Mouse (Mus musculus) midbrain, embryonic 13.5 days (tissue): ENCODE data around the gene Gm7579. TPM values are rescaled to one million over a fixed set of nuclear protein-coding genes. Genes with fewer than 3 reads are reported as not detected.
"Not testable (repeated sequence)": the region's sequence is repeated elsewhere in the genome, so short reads cannot be mapped to it uniquely, and the experiment has no call there.

Experiments used
- ATAC-seq: fragments of 200-750 bp; cut with Nextera tagmentation; 2 replicates; pipeline ENCODE4 v1.8.0; 2017; ENCODE audit warnings: mild to moderate bottlenecking, moderate TSS enrichment, moderate library complexity
- H3K27ac ChIP-seq: fragments of 300-500 bp; sonication (generic); 2 replicates; pipeline ENCODE4 v1.5.1; 2015; ENCODE audit warnings: inconsistent platforms, mild to moderate bottlenecking, moderate library complexity
- H3K27me3 ChIP-seq: fragments of 300-500 bp; sonication (generic); 2 replicates; pipeline ENCODE4 v1.6.1; 2015; ENCODE audit warnings: mild to moderate bottlenecking, inconsistent platforms
- H3K36me3 ChIP-seq: fragments of 300-500 bp; sonication (generic); 2 replicates; pipeline ENCODE4 v1.6.1; 2015; ENCODE audit warnings: mild to moderate bottlenecking, inconsistent platforms
- H3K4me1 ChIP-seq: fragments of 300-500 bp; sonication (generic); replicated peaks from 2 replicates; pipeline ENCODE4 v1.6.1; 2015; ENCODE audit warnings: inconsistent platforms
- H3K4me2 ChIP-seq: fragments of 300-500 bp; sonication (generic); replicated peaks from 2 replicates; pipeline ENCODE4 v1.6.1; 2015; ENCODE audit warnings: moderate library complexity, mild to moderate bottlenecking, inconsistent platforms
- H3K4me3 ChIP-seq: fragments of 300-500 bp; sonication (generic); replicated peaks from 2 replicates; pipeline ENCODE4 v1.5.1; 2015; ENCODE audit warnings: mild to moderate bottlenecking, inconsistent platforms
- H3K9ac ChIP-seq: fragments of 300-500 bp; sonication (generic); replicated peaks from 2 replicates; pipeline ENCODE4 v1.6.1; 2015; ENCODE audit warnings: mild to moderate bottlenecking, inconsistent platforms
- H3K9me3 ChIP-seq: fragments of 300-500 bp; sonication (generic); 2 replicates; pipeline ENCODE4 v1.6.1; 2016; ENCODE audit warnings: mild to moderate bottlenecking, inconsistent platforms
- WGBS: fragments of 180-500 bp; shearing (Covaris S2); methylation state at CpG from one replicate; pipeline ENCODE4 v1.1.7; 2015; 5-methylcytosine and 5-hydroxymethylcytosine counted together
- polyA plus RNA-seq: library from polyadenylated mRNA; unstranded; fragments of >200 nt; fragmentation: Nextera tagmentation; extraction: Ambion mirVana; gene quantifications from 2 replicates; pipeline ENCODE4 v1.2.1, GENCODE M21; 2015

Gene Gm7579
- not detected in 2 replicates for polyA plus RNA-seq

DNA sequence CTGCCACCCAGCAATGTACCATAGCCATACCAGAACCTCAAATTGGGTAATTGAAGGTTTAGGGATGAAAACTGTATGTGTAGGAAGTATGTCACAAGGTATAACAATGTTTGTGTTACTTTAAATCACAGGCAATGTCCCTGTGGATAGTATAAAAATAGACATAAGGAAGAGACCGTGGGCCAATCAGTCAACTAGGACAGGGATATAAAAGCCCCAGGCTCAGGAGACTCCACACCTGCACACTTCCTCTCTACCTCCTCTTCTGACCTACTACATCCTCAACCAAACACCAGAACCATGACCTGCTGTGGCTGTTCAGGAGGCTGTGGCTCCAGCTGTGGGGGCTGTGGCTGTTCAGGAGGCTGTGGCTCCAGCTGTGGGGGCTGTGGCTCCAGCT lies at the start of gene Gm7579:
Gene Gm7579 (plus strand): TSS at position 301 of the 400 bp plus-strand sequence.
- 71% methylated on average over 1 of the region's 1 CpGs for WGBS
- no peaks in the 10 kb centered on the region for H3K27me3 ChIP-seq
- H3K4me3 ChIP-seq: no peak within 1 kb of the TSS
- no peaks in the 10 kb centered on the region for H3K9me3 ChIP-seq
- no peak within 1 kb of the TSS for H3K27ac ChIP-seq
- H3K9ac ChIP-seq: no peak within 1 kb of the TSS
- no peak for ATAC-seq
- no peaks in the 10 kb centered on the region for H3K4me1 ChIP-seq
- no peak within 1 kb of the TSS for H3K4me2 ChIP-seq
- H3K36me3 ChIP-seq: no peaks in the 10 kb centered on the region

DNA sequence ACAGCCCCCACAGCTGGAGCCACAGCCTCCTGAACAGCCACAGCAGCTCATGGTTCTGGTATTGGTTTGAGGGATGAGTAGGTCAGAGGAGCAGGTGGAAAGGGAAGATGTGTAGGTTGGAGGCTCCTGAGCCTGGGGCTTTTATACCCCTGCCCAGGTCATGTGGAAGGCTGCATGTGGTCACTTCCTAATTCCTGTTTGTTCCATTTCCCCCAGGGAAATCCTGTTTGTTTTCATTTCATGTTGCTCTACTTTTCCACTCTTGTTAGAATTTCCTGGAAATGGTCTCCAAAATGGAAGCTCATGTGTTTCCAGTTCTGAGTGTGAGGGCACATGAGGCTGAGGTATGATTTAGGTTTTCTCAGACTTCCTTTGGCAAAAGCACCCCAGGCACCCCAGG lies 46.0 kb upstream of the Gm7579 start, which contains the start of gene Gm4553:
Gene Gm4553 (minus strand): TSS at position 101 of the 400 bp plus-strand sequence.
- not testable (repeated sequence) for H3K27ac ChIP-seq, H3K9me3 ChIP-seq, H3K9ac ChIP-seq, H3K4me3 ChIP-seq, H3K4me1 ChIP-seq, ATAC-seq, H3K36me3 ChIP-seq, H3K4me2 ChIP-seq, H3K27me3 ChIP-seq

DNA sequence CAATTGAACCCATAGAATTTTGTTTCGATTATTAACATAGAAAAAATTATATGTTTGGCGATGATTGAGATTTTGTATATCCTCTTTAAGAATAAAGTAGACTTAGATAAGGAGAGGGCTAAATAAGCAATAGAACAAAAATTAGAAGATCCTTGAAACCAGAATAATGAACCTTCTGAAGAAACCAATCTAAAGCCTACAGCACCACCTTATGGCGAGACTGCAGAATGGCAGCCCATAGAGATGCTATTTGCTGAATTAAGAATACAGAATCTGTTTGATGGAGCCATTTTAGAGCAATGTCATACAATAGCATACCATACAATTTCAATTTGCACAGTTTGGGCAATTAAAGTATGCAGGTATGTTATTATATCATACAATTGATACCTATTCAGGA lies 41.8 kb upstream of the Gm7579 start:
- Histone ChIP-seq H3K9ac (no peak overlapping the region), H3K36me3 (no peaks in the 10 kb centered on the region), H3K27me3 (no peaks in the 10 kb centered on the region), H3K27ac (no peak overlapping the region), H3K9me3 (no peaks in the 10 kb centered on the region), H3K4me1 (no peaks in the 10 kb centered on the region), H3K4me3 (no peak overlapping the region), H3K4me2 (no peak overlapping the region)
- WGBS: 48% methylated on average over 3 of the region's 3 CpGs
- no peak for ATAC-seq

DNA sequence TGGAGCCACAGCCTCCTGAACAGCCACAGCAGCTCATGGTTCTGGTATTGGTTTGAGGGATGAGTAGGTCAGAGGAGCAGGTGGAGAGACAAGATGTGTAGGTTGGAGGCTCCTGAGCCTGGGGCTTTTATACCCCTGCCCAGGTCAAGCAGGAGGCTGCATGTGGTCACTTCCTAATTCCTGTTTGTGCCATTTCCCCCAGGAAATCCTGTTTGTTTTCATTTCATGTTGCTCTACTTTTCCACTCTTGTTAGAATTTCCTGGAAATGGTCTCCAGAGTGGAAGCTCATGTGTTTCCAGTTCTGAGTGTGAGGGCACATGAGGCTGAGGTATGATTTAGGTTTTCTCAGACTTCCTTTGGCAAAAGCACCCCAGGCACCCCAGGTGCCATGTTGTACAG lies 35.8 kb upstream of the Gm7579 start, which contains the start of gene Krtap5-2:
Gene Krtap5-2 (minus strand): TSS at position 101 of the 400 bp plus-strand sequence.
- not testable (repeated sequence) for ATAC-seq, H3K4me1 ChIP-seq, H3K27ac ChIP-seq, H3K4me3 ChIP-seq, H3K4me2 ChIP-seq, H3K9me3 ChIP-seq, H3K9ac ChIP-seq, H3K36me3 ChIP-seq, H3K27me3 ChIP-seq

DNA sequence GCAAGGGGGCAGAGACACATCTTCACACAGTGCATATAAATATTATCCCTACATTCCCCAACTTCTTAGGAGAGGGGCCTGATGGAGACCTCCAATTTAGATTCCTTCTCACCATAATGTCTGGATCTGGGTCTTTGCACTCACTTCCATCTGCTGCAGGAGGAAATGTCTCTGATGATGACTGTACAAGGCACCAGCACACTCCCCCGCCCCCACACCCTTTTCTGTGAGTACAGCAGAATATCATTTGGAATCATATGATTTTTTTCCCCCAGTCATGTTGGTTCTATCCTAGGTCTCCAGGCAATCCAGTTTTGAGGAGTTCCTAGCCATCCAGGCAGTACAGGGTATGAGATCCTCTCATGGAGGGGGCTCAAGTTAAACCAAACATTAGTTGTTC lies 33.0 kb upstream of the Gm7579 start:
- Histone ChIP-seq H3K36me3 (no peaks in the 10 kb centered on the region), H3K9ac (no peak overlapping the region), H3K4me3 (no peak overlapping the region), H3K4me2 (no peak overlapping the region), H3K4me1 (no peaks in the 10 kb centered on the region), H3K9me3 (no peaks in the 10 kb centered on the region), H3K27ac (no peak overlapping the region), H3K27me3 (no peaks in the 10 kb centered on the region)
- WGBS: 89% methylated on average over 1 of the region's 1 CpGs
- no peak for ATAC-seq

DNA sequence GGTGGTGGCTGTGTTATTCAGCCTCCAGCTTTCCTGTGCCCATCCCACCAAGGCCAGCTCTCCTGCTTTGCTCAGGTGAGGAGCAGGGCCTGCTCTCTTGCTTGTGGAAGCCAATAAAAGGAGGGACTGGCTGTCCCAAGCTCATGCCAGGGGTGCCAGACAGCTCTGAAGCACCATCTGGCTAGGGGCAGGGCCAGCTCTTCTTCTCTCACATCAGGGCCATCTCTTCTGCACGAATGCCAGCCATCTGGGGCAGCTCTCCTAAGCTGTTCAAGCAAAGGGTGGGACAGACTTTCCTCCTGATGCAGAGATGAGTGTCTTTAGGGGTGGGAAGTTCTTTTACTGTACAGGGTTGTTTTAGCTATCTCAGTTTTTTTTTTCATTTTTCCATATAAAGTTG lies 30.6 kb upstream of the Gm7579 start:
- H3K36me3 ChIP-seq: no peaks in the 10 kb centered on the region
- no peak overlapping the region for H3K4me2 ChIP-seq
- H3K9ac ChIP-seq: no peak overlapping the region
- no peak for ATAC-seq
- no peaks in the 10 kb centered on the region for H3K4me1 ChIP-seq
- H3K27me3 ChIP-seq: no peaks in the 10 kb centered on the region
- no peaks in the 10 kb centered on the region for H3K9me3 ChIP-seq
- no peak overlapping the region for H3K4me3 ChIP-seq
- H3K27ac ChIP-seq: no peak overlapping the region
- WGBS: 58% methylated on average over 1 of the region's 1 CpGs

DNA sequence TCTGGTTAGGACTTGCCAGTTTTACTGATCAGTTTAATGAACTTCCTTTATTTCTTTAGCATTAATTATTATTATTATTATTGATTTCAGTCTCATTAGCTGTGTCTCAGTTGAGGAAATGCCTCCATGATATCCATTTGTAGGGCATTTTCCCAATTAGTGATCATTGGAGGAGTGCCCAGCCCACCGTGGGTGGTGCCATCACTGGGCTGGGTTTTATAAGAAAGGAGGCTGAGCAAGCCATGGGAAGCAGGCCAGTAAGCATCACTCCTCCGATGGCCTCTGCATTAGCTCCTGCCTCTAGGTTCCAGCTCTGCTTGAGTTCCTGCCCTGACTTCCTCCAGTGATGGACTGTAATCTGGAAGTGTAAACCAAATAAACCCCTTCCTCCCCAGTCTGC lies 23.5 kb upstream of the Gm7579 start:
- Histone ChIP-seq H3K36me3 (no peaks in the 10 kb centered on the region), H3K4me3 (no peak overlapping the region), H3K4me2 (no peak overlapping the region), H3K4me1 (no peaks in the 10 kb centered on the region), H3K9ac (no peak overlapping the region), H3K27me3 (no peaks in the 10 kb centered on the region), H3K27ac (no peak overlapping the region), H3K9me3 (no peaks in the 10 kb centered on the region)
- WGBS: 76% methylated on average over 2 of the region's 2 CpGs
- ATAC-seq: no peak

DNA sequence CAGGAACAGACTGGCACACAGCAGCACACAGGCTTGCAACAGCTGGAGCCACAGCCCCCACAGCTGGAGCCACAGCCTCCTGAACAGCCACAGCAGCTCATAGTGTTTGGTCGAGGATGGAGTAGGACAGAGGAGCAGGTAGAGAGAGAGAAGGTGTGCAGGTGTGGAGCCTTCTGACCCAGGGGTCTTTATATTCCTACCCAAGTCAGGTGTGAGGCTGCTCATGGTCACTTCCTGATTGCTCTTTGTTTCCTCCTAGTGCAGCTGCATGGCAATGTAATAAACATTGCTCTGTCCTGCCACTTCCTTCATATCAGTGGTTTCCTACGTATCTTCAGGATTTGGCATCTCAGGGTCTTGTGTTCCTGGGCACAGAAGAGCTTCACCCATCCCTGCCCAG lies 21.4 kb upstream of the Gm7579 start, which contains the start of gene Gm10153:
Gene Gm10153 (minus strand): TSS at position 101 of the 400 bp plus-strand sequence.
- Histone ChIP-seq H3K4me1 (no peaks in the 10 kb centered on the region), H3K9me3 (no peaks in the 10 kb centered on the region), H3K9ac (no peak within 1 kb of the TSS), H3K27ac (no peak within 1 kb of the TSS), H3K4me3 (no peak within 1 kb of the TSS), H3K36me3 (no peaks in the 10 kb centered on the region), H3K4me2 (no peak within 1 kb of the TSS), H3K27me3 (no peaks in the 10 kb centered on the region)
- ATAC-seq: no peak
- 59% methylated on average over 2 of the region's 2 CpGs for WGBS

DNA sequence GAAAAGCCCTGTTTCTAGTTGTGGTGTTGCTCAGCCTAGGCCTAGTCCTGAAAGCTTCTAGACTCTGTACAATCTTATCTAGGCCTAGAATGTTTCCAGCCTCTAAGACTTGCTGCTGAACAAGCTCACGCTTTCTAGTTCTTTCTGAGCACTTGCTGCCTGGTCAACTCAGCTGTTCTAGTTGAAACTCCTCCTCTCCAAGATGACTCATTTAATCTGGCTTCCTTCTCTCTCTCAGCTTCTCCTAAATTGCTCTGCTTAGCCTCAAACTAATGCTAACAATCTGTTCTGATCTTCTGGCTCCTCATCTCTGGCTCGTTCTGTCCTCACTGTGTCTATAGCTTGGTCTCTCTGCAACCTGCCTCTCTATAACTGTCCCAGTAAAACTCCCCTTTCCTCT lies 12.9 kb upstream of the Gm7579 start:
- Histone ChIP-seq H3K9ac (no peak overlapping the region), H3K27ac (no peak overlapping the region), H3K9me3 (no peaks in the 10 kb centered on the region), H3K36me3 (no peaks in the 10 kb centered on the region), H3K4me2 (no peak overlapping the region), H3K4me1 (no peaks in the 10 kb centered on the region), H3K27me3 (peaks cover 3% of the 10 kb centered on the region; the same call in 1 of the 2 replicates), H3K4me3 (no peak overlapping the region)
- 90% methylated on average over 2 of the region's 2 CpGs for WGBS
- ATAC-seq: no peak

DNA sequence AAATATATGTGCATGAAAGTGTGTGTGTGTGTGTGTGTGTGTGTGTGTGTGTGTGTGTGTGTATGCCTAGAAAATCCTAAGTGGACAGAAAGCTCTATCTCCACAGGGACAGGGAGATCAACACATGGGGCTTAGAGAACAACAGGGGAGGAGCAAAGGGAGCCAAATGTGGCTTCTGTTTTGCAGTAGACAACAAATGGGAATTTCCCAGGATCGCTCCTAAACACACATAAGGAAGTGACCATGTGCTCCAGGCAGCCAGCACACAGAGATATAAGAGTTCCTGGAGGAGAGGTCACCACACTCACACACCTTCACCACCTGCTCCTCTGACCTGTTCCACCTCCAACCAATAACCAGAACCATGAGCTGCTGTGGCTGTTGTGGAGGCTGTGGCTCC lies 10.6 kb upstream of the Gm7579 start, which contains the start of gene Krtap5-3:
Gene Krtap5-3 (plus strand): TSS at position 301 of the 400 bp plus-strand sequence.
- no peaks in the 10 kb centered on the region for H3K36me3 ChIP-seq
- H3K4me1 ChIP-seq: no peaks in the 10 kb centered on the region
- WGBS: 77% methylated on average over 1 of the region's 1 CpGs
- peaks cover 3% of the 10 kb centered on the region; the same call in 1 of the 2 replicates for H3K27me3 ChIP-seq
- H3K9ac ChIP-seq: no peak within 1 kb of the TSS
- no peak within 1 kb of the TSS for H3K4me3 ChIP-seq
- no peak within 1 kb of the TSS for H3K4me2 ChIP-seq
- ATAC-seq: no peak
- no peak within 1 kb of the TSS for H3K27ac ChIP-seq
- no peaks in the 10 kb centered on the region for H3K9me3 ChIP-seq

DNA sequence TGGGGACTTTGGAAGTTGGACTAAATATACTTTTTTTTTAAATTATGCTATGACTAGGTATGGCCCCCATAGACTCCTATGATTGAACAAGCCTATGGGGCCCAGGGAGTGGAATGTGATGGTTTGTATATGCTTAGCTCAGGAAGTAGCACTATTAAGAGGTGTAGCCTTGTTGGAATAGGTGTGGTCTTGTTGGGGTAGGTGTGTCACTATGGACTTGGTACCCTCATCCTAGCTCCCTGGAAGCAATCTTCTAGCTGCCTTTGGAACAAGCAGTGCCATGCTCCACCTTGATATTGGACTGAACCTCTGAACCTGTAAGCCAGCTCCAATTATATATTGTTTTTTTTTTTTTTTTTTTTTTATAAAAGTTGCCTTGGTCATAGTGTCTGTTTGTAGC lies 6.2 kb upstream of the Gm7579 start:
- H3K27ac ChIP-seq: no peak overlapping the region
- no peaks in the 10 kb centered on the region for H3K36me3 ChIP-seq
- H3K4me2 ChIP-seq: no peak overlapping the region
- peaks cover 3% of the 10 kb centered on the region; the same call in 1 of the 2 replicates for H3K27me3 ChIP-seq
- no peak overlapping the region for H3K9ac ChIP-seq
- no peaks in the 10 kb centered on the region for H3K9me3 ChIP-seq
- no peaks in the 10 kb centered on the region for H3K4me1 ChIP-seq
- no peak overlapping the region for H3K4me3 ChIP-seq
- no peak for ATAC-seq

DNA sequence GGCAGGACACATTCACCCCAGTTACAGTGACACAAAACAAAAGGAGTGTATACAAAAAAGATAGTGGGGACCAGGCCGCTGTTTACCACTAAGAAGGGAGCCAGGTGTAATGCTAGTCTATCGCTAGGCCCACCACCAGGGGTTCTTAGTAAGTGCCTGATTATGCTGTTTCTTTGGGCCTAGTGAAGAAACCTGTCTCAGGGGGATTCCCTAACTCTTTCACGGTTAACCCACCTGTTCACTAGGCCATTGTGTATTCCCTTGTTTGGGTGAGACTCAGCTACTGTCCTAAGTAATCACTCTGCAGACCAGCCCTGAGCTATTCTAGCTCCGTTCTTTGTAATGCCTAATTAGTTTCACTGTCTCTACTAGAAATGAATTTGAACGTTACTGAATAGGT lies 4.8 kb upstream of the Gm7579 start:
- ATAC-seq, H3K9me3 ChIP-seq, H3K27ac ChIP-seq, H3K27me3 ChIP-seq, H3K4me3 ChIP-seq, H3K36me3 ChIP-seq, H3K4me2 ChIP-seq, H3K4me1 ChIP-seq, H3K9ac ChIP-seq: not testable (repeated sequence)
- WGBS: 66% methylated on average over 5 of the region's 5 CpGs

DNA sequence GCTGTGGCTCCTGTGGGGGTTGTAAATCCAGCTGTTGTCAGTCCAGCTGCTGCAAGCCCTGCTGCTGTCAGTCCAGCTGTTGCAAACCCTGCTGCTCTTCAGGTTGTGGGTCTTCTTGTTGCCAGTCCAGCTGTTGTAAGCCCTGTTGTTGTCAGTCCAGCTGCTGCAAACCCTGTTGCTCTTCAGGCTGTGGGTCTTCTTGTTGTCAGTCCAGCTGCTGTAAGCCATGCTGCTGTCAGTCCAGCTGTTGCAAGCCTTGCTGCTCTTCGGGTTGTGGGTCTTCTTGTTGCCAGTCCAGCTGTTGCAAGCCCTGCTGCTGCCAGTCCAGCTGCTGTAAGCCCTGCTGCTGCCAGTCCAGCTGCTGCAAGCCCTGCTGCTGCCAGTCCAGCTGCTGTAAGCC lies 477 bp downstream of the Gm7579 start:
- H3K4me1 ChIP-seq, H3K4me3 ChIP-seq, H3K4me2 ChIP-seq, H3K27me3 ChIP-seq, H3K27ac ChIP-seq, H3K36me3 ChIP-seq, ATAC-seq, H3K9me3 ChIP-seq, H3K9ac ChIP-seq: not testable (repeated sequence)
- 53% methylated on average over 1 of the region's 1 CpGs for WGBS
